Comparison of ENCODE assay signal across 35 mouse cellular contexts in genomic region chr3:108883067-108883466, GRCm38 (mm10). TPM values are rescaled to one million over a fixed set of nuclear protein-coding genes. Genes with fewer than 3 reads are reported as not detected.
DNase-seq lines count a peak whose midpoint lies in the region; ATAC-seq and TF ChIP-seq lines count a peak whose summit lies in the region.
"Had no signal": no experiment of that assay in that cellular context is flagged by ENCODE, and none has a peak within 500 bp of the region (broad histone marks: within the 10 kb centered on the region; RNA-seq: fewer than 3 reads in every experiment).

No protein-coding gene starts in this region.

- 0 out of 2 replicates have a peak, but pooled peaks have one; percentile 47 for TF ChIP-seq POLR2A in bone marrow macrophage, adult 2 months (IDR thresholded peaks at IDR 0.05; ENCODE audit: borderline replicate concordance, low read depth, low read length)
- TF ChIP-seq POLR2A in olfactory bulb, adult 2 months (IDR thresholded peaks at IDR 0.05; ENCODE audit: insufficient read depth, low read depth, low read length): no peak

- no peaks in the 10 kb centered on the region for H3K9me3 ChIP-seq in forebrain, postnatal 0 days (ENCODE audit: low read length)
- H3K9me3 ChIP-seq in forebrain, embryonic 13.5 days (replicated peaks): no peaks in the 10 kb centered on the region
- H3K9me3 ChIP-seq in megakaryocyte, embryonic 14.5 days: no peaks in the 10 kb centered on the region
- H3K9me3 ChIP-seq: embryonic facial prominence, embryonic 12.5 days; forebrain, embryonic 10.5 days; hindbrain, embryonic 12.5 days; limb, embryonic 12.5 days; liver, embryonic 15.5 days; midbrain, embryonic 12.5 days; neural tube, embryonic 13.5 days; stomach, embryonic 15.5 days had no signal

- no peaks in the 10 kb centered on the region for H3K27me3 ChIP-seq in forebrain, postnatal 0 days (ENCODE audit: insufficient read depth, low read length)
- H3K27me3 ChIP-seq in forebrain, embryonic 13.5 days: no peaks in the 10 kb centered on the region
- H3K27me3 ChIP-seq in megakaryocyte, embryonic 14.5 days (replicated peaks): no peaks in the 10 kb centered on the region
- H3K27me3 ChIP-seq: embryonic facial prominence, embryonic 12.5 days; hindbrain, embryonic 12.5 days; limb, embryonic 12.5 days; liver, embryonic 15.5 days; midbrain, embryonic 12.5 days; neural tube, embryonic 13.5 days; stomach, embryonic 15.5 days had no signal

- H3K36me3 ChIP-seq in forebrain, postnatal 0 days (ENCODE audit: insufficient read depth): no peaks in the 10 kb centered on the region
- no peaks in the 10 kb centered on the region for H3K36me3 ChIP-seq in forebrain, embryonic 13.5 days (ENCODE audit: poor library complexity, severe bottlenecking)
- H3K36me3 ChIP-seq in megakaryocyte, embryonic 14.5 days (replicated peaks; ENCODE audit: low read length): no peaks in the 10 kb centered on the region
- H3K36me3 ChIP-seq: embryonic facial prominence, embryonic 12.5 days; forebrain, embryonic 10.5 days; hindbrain, embryonic 12.5 days; limb, embryonic 12.5 days; liver, embryonic 15.5 days; midbrain, embryonic 12.5 days; neural tube, embryonic 13.5 days; stomach, embryonic 15.5 days had no signal

- no peak overlapping the region for H3K4me3 ChIP-seq in forebrain, postnatal 0 days (ENCODE audit: low read depth, low read length)
- H3K4me3 ChIP-seq in forebrain, embryonic 13.5 days: no peak overlapping the region
- H3K4me3 ChIP-seq in megakaryocyte, embryonic 14.5 days (replicated peaks): peak overlapping the region; percentile 4
- H3K4me3 ChIP-seq in bone marrow macrophage, adult 2 months (ENCODE audit: insufficient read depth, low read length): no peak overlapping the region
- H3K4me3 ChIP-seq in olfactory bulb, adult 2 months (ENCODE audit: insufficient read depth, low read depth, low read length): no peak overlapping the region
- H3K4me3 ChIP-seq: embryonic facial prominence, embryonic 12.5 days; forebrain, embryonic 10.5 days; gastrocnemius, adult 2 months; hindbrain, embryonic 12.5 days; left cerebral cortex, adult 2 months; limb, embryonic 12.5 days; liver, embryonic 15.5 days; midbrain, embryonic 12.5 days; neural tube, embryonic 13.5 days; stomach, embryonic 15.5 days had no signal

- H3K27ac ChIP-seq in forebrain, postnatal 0 days (ENCODE audit: low read depth, low read length): peak overlapping the region; percentile 29; the same call in 1 of the 2 replicates
- H3K27ac ChIP-seq in forebrain, embryonic 13.5 days: no peak overlapping the region
- H3K27ac ChIP-seq in bone marrow macrophage, adult 2 months (ENCODE audit: insufficient read depth, low read depth, low read length): peak overlapping the region; percentile 53
- peak overlapping the region; percentile 32 for H3K27ac ChIP-seq in olfactory bulb, adult 2 months (ENCODE audit: insufficient read depth, low read depth, low read length)
- H3K27ac ChIP-seq: embryonic facial prominence, embryonic 12.5 days; forebrain, embryonic 10.5 days; gastrocnemius, adult 2 months; hindbrain, embryonic 12.5 days; left cerebral cortex, adult 2 months; limb, embryonic 12.5 days; liver, embryonic 15.5 days; midbrain, embryonic 12.5 days; neural tube, embryonic 13.5 days; stomach, embryonic 15.5 days had no signal

- H3K9ac ChIP-seq in forebrain, postnatal 0 days: no peak overlapping the region
- no peak overlapping the region for H3K9ac ChIP-seq in forebrain, embryonic 13.5 days
- H3K9ac ChIP-seq: embryonic facial prominence, embryonic 12.5 days; hindbrain, embryonic 12.5 days; limb, embryonic 12.5 days; liver, embryonic 15.5 days; lung, embryonic 14.5 days; midbrain, embryonic 12.5 days; neural tube, embryonic 13.5 days; stomach, embryonic 15.5 days had no signal

- DNase-seq in forebrain, postnatal 0 days: peak; percentile 52
- no peak for DNase-seq in thymus, postnatal 10 days (ENCODE audit: low spot score in 2 of 2)
- no peak for DNase-seq in gastrocnemius, postnatal 10 days
- DNase-seq: adrenal gland, postnatal 10 days; cerebellum, adult 2 months; cerebellum, postnatal 14 days; gastrocnemius, adult 2 months; heart, postnatal 36 days; kidney, adult 9 months; kidney, postnatal 10 days; lung, embryonic 14.5 days; lung, postnatal 14 days; thymus, adult 18-20 months; thymus, postnatal 4 days had no signal

- peak; percentile 38; the same call in 1 of the 2 replicates for ATAC-seq in forebrain, postnatal 0 days
- ATAC-seq in forebrain, embryonic 13.5 days: no peak
- no peak for ATAC-seq in megakaryocyte, adult 5-6 weeks (ENCODE audit: poor library complexity, severe bottlenecking)
- ATAC-seq: CD4-positive, CD25-positive, alpha-beta regulatory T cell, adult 4 months; intestine, postnatal 0 days had no signal

- WGBS in forebrain, postnatal 0 days: 82% methylated on average over 2 of the region's 2 CpGs
- WGBS in forebrain, embryonic 13.5 days: 95% methylated on average over 2 of the region's 2 CpGs
- WGBS in olfactory bulb, adult 2 months: 61% methylated on average over 2 of the region's 2 CpGs

- H3K4me2 ChIP-seq in forebrain, postnatal 0 days (ENCODE audit: low read depth): no peak overlapping the region
- no peak overlapping the region for H3K4me2 ChIP-seq in forebrain, embryonic 13.5 days
- H3K4me2 ChIP-seq: embryonic facial prominence, embryonic 12.5 days; hindbrain, embryonic 12.5 days; limb, embryonic 12.5 days; liver, embryonic 15.5 days; lung, embryonic 14.5 days; midbrain, embryonic 12.5 days; neural tube, embryonic 13.5 days; stomach, embryonic 15.5 days had no signal

- TF ChIP-seq CTCF in forebrain, postnatal 0 days (IDR thresholded peaks at IDR 0.05; ENCODE audit: low read depth): no peak
- no peak for TF ChIP-seq CTCF in bone marrow macrophage, adult 2 months (IDR thresholded peaks at IDR 0.05; ENCODE audit: low read depth, low read length)
- TF ChIP-seq CTCF in olfactory bulb, adult 2 months (IDR thresholded peaks at IDR 0.05; ENCODE audit: insufficient read depth, low read depth, low read length): no peak

- H3K4me1 ChIP-seq in forebrain, postnatal 0 days (ENCODE audit: insufficient read depth): 0 out of 2 replicates have a peak, but pooled peaks cover 2% of the 10 kb centered on the region
- H3K4me1 ChIP-seq in forebrain, embryonic 13.5 days: peaks cover 17% of the 10 kb centered on the region
- peaks cover 86% of the 10 kb centered on the region for H3K4me1 ChIP-seq in megakaryocyte, embryonic 14.5 days
- peaks cover 71% of the 10 kb centered on the region for H3K4me1 ChIP-seq in bone marrow macrophage, adult 2 months (ENCODE audit: control insufficient read depth, insufficient read depth, low read length)
- H3K4me1 ChIP-seq in olfactory bulb, adult 2 months (ENCODE audit: control insufficient read depth, insufficient read depth, low read length): peaks cover 24% of the 10 kb centered on the region

RNA-seq across cellular contexts. Expression of gene Fndc7, which starts 6.7 kb away (rescaled TPM):
- total RNA-seq in forebrain, postnatal 0 days (2014; rRNA removed): 0.24 TPM in 1 of 2 replicates, not detected in the other
- not detected in 2 replicates for polyA plus RNA-seq in forebrain, postnatal 0 days (2015; fragmentation: Nextera tagmentation; extraction: Ambion mirVana)
- polyA plus RNA-seq in forebrain, embryonic 13.5 days (2015; fragmentation: Nextera tagmentation; extraction: Ambion mirVana): not detected in 2 replicates
- 0.04 TPM in 1 of 2 replicates, not detected in the other for polyA plus RNA-seq in megakaryocyte, embryonic 14.5 days (2012; ENCODE audit: insufficient read depth, low replicate concordance)
- 0.07 TPM in 1 of 2 replicates, not detected in the other for total RNA-seq in megakaryocyte, adult 5-6 weeks (2015)
- total RNA-seq in megakaryocyte, adult 5-6 weeks (2017): 0.12 and 0.44 TPM in 2 replicates
- polyA plus RNA-seq in bone marrow macrophage, adult 2 months (2012; ENCODE audit: insufficient read depth, insufficient read length, missing spikeins): 0.51 and 1.0 TPM in 2 replicates
- not detected in 2 replicates for polyA plus RNA-seq in olfactory bulb, adult 2 months (2012; ENCODE audit: insufficient read depth, insufficient read length, low replicate concordance, missing spikeins)
- total RNA-seq in gastrocnemius, postnatal 10 days (2021): under 1 TPM; 0.07 to 0.34 TPM
- polyA plus RNA-seq: forebrain, embryonic 10.5 days; midbrain, embryonic 12.5 days; neural tube, embryonic 13.5 days had no signal

RNA-seq across cellular contexts. Expression of gene Prpf38b, which starts 28.5 kb away (rescaled TPM):
- 24.9 and 33.4 TPM in 2 replicates for total RNA-seq in forebrain, postnatal 0 days (2014; rRNA removed)
- polyA plus RNA-seq in forebrain, postnatal 0 days (2015; fragmentation: Nextera tagmentation; extraction: Ambion mirVana): 17.5 and 34.3 TPM in 2 replicates
- polyA plus RNA-seq in forebrain, embryonic 13.5 days (2015; fragmentation: Nextera tagmentation; extraction: Ambion mirVana): 74.3 and 74.9 TPM in 2 replicates
- polyA plus RNA-seq in megakaryocyte, embryonic 14.5 days (2012; ENCODE audit: insufficient read depth, low replicate concordance): 34.3 and 74.4 TPM in 2 replicates
- 108 and 110 TPM in 2 replicates for total RNA-seq in megakaryocyte, adult 5-6 weeks (2015)
- 197 and 206 TPM in 2 replicates for total RNA-seq in megakaryocyte, adult 5-6 weeks (2017)
- 198 and 227 TPM in 2 replicates for polyA plus RNA-seq in bone marrow macrophage, adult 2 months (2012; ENCODE audit: insufficient read depth, insufficient read length, missing spikeins)
- not detected in 2 replicates for polyA plus RNA-seq in olfactory bulb, adult 2 months (2012; ENCODE audit: insufficient read depth, insufficient read length, low replicate concordance, missing spikeins)
- 10 to 100 TPM; 24.3 to 31.5 TPM for total RNA-seq in gastrocnemius, postnatal 10 days (2021)

RNA-seq across cellular contexts. Expression of gene Stxbp3, which starts 42.7 kb away (rescaled TPM):
- total RNA-seq in forebrain, postnatal 0 days (2014; rRNA removed): 9.5 and 9.7 TPM in 2 replicates
- 8.2 and 11.2 TPM in 2 replicates for polyA plus RNA-seq in forebrain, postnatal 0 days (2015; fragmentation: Nextera tagmentation; extraction: Ambion mirVana)
- 16.0 and 17.1 TPM in 2 replicates for polyA plus RNA-seq in forebrain, embryonic 13.5 days (2015; fragmentation: Nextera tagmentation; extraction: Ambion mirVana)
- 4.2 and 9.1 TPM in 2 replicates for polyA plus RNA-seq in megakaryocyte, embryonic 14.5 days (2012; ENCODE audit: insufficient read depth, low replicate concordance)
- total RNA-seq in megakaryocyte, adult 5-6 weeks (2015): 58.2 and 59.6 TPM in 2 replicates
- 50.4 and 51.9 TPM in 2 replicates for total RNA-seq in megakaryocyte, adult 5-6 weeks (2017)
- 128 and 141 TPM in 2 replicates for polyA plus RNA-seq in bone marrow macrophage, adult 2 months (2012; ENCODE audit: insufficient read depth, insufficient read length, missing spikeins)
- not detected in 2 replicates for polyA plus RNA-seq in olfactory bulb, adult 2 months (2012; ENCODE audit: insufficient read depth, insufficient read length, low replicate concordance, missing spikeins)
- 10 to 100 TPM; 31.8 to 38.5 TPM for total RNA-seq in gastrocnemius, postnatal 10 days (2021)

RNA-seq across cellular contexts. Expression of gene Henmt1, which starts 56.6 kb away (rescaled TPM):
- 0.24 and 9.9 TPM in 2 replicates for total RNA-seq in forebrain, postnatal 0 days (2014; rRNA removed)
- polyA plus RNA-seq in forebrain, postnatal 0 days (2015; fragmentation: Nextera tagmentation; extraction: Ambion mirVana): 2.2 and 2.4 TPM in 2 replicates
- 0.56 and 0.73 TPM in 2 replicates for polyA plus RNA-seq in forebrain, embryonic 13.5 days (2015; fragmentation: Nextera tagmentation; extraction: Ambion mirVana)
- polyA plus RNA-seq in megakaryocyte, embryonic 14.5 days (2012; ENCODE audit: insufficient read depth, low replicate concordance): not detected in 2 replicates
- total RNA-seq in megakaryocyte, adult 5-6 weeks (2015): 0.11 TPM in 1 of 2 replicates, not detected in the other
- total RNA-seq in megakaryocyte, adult 5-6 weeks (2017): 0.45 TPM in 1 of 2 replicates, not detected in the other
- not detected in 2 replicates for polyA plus RNA-seq in bone marrow macrophage, adult 2 months (2012; ENCODE audit: insufficient read depth, insufficient read length, missing spikeins)
- not detected in 2 replicates for polyA plus RNA-seq in olfactory bulb, adult 2 months (2012; ENCODE audit: insufficient read depth, insufficient read length, low replicate concordance, missing spikeins)
- total RNA-seq in gastrocnemius, postnatal 10 days (2021): not detected
- total RNA-seq: adrenal gland, postnatal 10 days; gastrocnemius, adult 2 months; heart, postnatal 36 days; liver, adult 2 months; megakaryocyte progenitor cell, adult 5-6 weeks had no signal
- polyA plus RNA-seq: heart, embryonic 14.5 days; liver, adult 2 months; liver, embryonic 15.5 days had no signal

RNA-seq across cellular contexts. Expression of gene Gm9857, which starts 57.2 kb away (rescaled TPM):
- total RNA-seq in forebrain, postnatal 0 days (2014; rRNA removed): not detected in 2 replicates
- 0.52 TPM in 1 of 2 replicates, not detected in the other for polyA plus RNA-seq in forebrain, postnatal 0 days (2015; fragmentation: Nextera tagmentation; extraction: Ambion mirVana)
- polyA plus RNA-seq in forebrain, embryonic 13.5 days (2015; fragmentation: Nextera tagmentation; extraction: Ambion mirVana): not detected in 2 replicates
- 8.5 TPM in 1 of 2 replicates, not detected in the other for polyA plus RNA-seq in megakaryocyte, embryonic 14.5 days (2012; ENCODE audit: insufficient read depth, low replicate concordance)
- total RNA-seq in megakaryocyte, adult 5-6 weeks (2015): not detected in 2 replicates
- total RNA-seq in megakaryocyte, adult 5-6 weeks (2017): not detected in 2 replicates
- not detected in 2 replicates for polyA plus RNA-seq in bone marrow macrophage, adult 2 months (2012; ENCODE audit: insufficient read depth, insufficient read length, missing spikeins)
- not detected in 2 replicates for polyA plus RNA-seq in olfactory bulb, adult 2 months (2012; ENCODE audit: insufficient read depth, insufficient read length, low replicate concordance, missing spikeins)
- total RNA-seq in gastrocnemius, postnatal 10 days (2021): not detected
- total RNA-seq: adrenal gland, postnatal 10 days; gastrocnemius, adult 2 months; heart, postnatal 36 days; layer of hippocampus, postnatal 14 days; left cerebral cortex, adult 2 months; left cerebral cortex, postnatal 25 days; liver, adult 2 months; megakaryocyte progenitor cell, adult 5-6 weeks had no signal
- polyA plus RNA-seq: CD4-positive, CD25-positive, alpha-beta regulatory T cell, adult 4 months; embryonic facial prominence, embryonic 12.5 days; forebrain, embryonic 10.5 days; heart, embryonic 14.5 days; hindbrain, embryonic 12.5 days; intestine, postnatal 0 days; limb, embryonic 12.5 days; liver, adult 2 months; liver, embryonic 15.5 days; lung, embryonic 14.5 days; midbrain, embryonic 12.5 days; neural tube, embryonic 13.5 days had no signal
